Mouse (Mus musculus): ENCODE measurements around the gene Pnkd.

GRCm38 (mm10) chr1:74385064-74385463, 100.3 kb downstream of the Pnkd start:
- TF ChIP-seq TAL1 (IDR thresholded peaks at IDR 0.05; ENCODE audit: low read length) (no peak), GATA1 (IDR thresholded peaks at IDR 0.05; ENCODE audit: low read length) (no peak)
